Mouse (Mus musculus) neural tube, embryonic 15.5 days (tissue): ENCODE data around the gene Jam2. TPM values are rescaled to one million over a fixed set of nuclear protein-coding genes. Genes with fewer than 3 reads are reported as not detected.

ENCODE experiments used
- ATAC-seq: fragments of 200-750 bp; cut with Nextera tagmentation; 2 replicates; pipeline ENCODE4 v1.8.0; 2017; ENCODE audit warnings: mild to moderate bottlenecking, moderate TSS enrichment, moderate library complexity; ENCODE audit not compliant: low FRiP score
- H3K27ac ChIP-seq: fragments of 300-500 bp; sonication (generic); replicated peaks from 2 replicates; pipeline ENCODE4 v1.5.1; 2015; ENCODE audit warnings: mild to moderate bottlenecking, inconsistent platforms
- H3K27me3 ChIP-seq: fragments of 300-500 bp; sonication (generic); replicated peaks from 2 replicates; pipeline ENCODE4 v1.6.1; 2015; ENCODE audit warnings: inconsistent platforms
- H3K36me3 ChIP-seq: fragments of 300-500 bp; sonication (generic); 2 replicates; pipeline ENCODE4 v1.6.1; 2015; ENCODE audit warnings: inconsistent platforms
- H3K4me1 ChIP-seq: fragments of 300-500 bp; sonication (generic); 2 replicates; pipeline ENCODE4 v1.6.1; 2015; ENCODE audit warnings: inconsistent platforms
- H3K4me2 ChIP-seq: fragments of 300-500 bp; sonication (generic); 2 replicates; pipeline ENCODE4 v1.6.1; 2015; ENCODE audit warnings: inconsistent platforms, mild to moderate bottlenecking, moderate library complexity
- H3K4me3 ChIP-seq: fragments of 300-500 bp; sonication (generic); replicated peaks from 2 replicates; pipeline ENCODE4 v1.5.1; 2015; ENCODE audit warnings: mild to moderate bottlenecking, inconsistent platforms
- H3K9ac ChIP-seq: fragments of 300-500 bp; sonication (generic); replicated peaks from 2 replicates; pipeline ENCODE4 v1.6.1; 2015; ENCODE audit warnings: mild to moderate bottlenecking, inconsistent platforms
- H3K9me3 ChIP-seq: fragments of 300-500 bp; sonication (generic); replicated peaks from 2 replicates; pipeline ENCODE4 v1.6.1; 2016; ENCODE audit warnings: inconsistent platforms
- WGBS: fragments of 180-500 bp; shearing (Covaris S2); methylation state at CpG from one replicate; pipeline ENCODE4 v1.1.7; 2015; ENCODE audit warnings: mixed read lengths; 5-methylcytosine and 5-hydroxymethylcytosine counted together
- polyA plus RNA-seq: library from polyadenylated mRNA; unstranded; fragments of >200 nt; fragmentation: Nextera tagmentation; extraction: Ambion mirVana; gene quantifications from 2 replicates; pipeline ENCODE4 v1.2.1, GENCODE M21; 2015

Jam2 gene
- polyA plus RNA-seq, 1 experiment from 2014 or later, result 24.5 TPM

- H3K27ac ChIP-seq, result no peak overlapping the region
- WGBS, result 85% methylated on average over 2 of the region's 2 CpGs
- no peak overlapping the region for H3K4me3 ChIP-seq
- no peaks in the 10 kb centered on the region for H3K9me3 ChIP-seq
- H3K36me3 ChIP-seq, result no peaks in the 10 kb centered on the region
- no peak overlapping the region for H3K9ac ChIP-seq
- no peaks in the 10 kb centered on the region for H3K27me3 ChIP-seq
- no peak for ATAC-seq
- peaks cover 25% of the 10 kb centered on the region for H3K4me1 ChIP-seq
- H3K4me2 ChIP-seq, result no peak overlapping the region
Observed at GRCm38 (mm10) chr16:84771461-84771860, 2.5 kb upstream of the Jam2 start.

- Histone ChIP-seq H3K9ac (no peak overlapping the region), H3K36me3 (no peaks in the 10 kb centered on the region), H3K27ac (peak overlapping the region; percentile 88; the same call in 1 of the 2 replicates), H3K4me3 (peak overlapping the region; percentile 72), H3K9me3 (no peaks in the 10 kb centered on the region), H3K4me1 (peaks cover 28% of the 10 kb centered on the region), H3K27me3 (no peaks in the 10 kb centered on the region), H3K4me2 (peak overlapping the region; percentile 99)
- WGBS, result 9% methylated on average over 8 of the region's 8 CpGs
- peak; percentile 42; the same call in 1 of the 2 replicates for ATAC-seq
Observed at GRCm38 (mm10) chr16:84772496-84773267, 1.2 kb upstream of the Jam2 start.

- 0 out of 2 replicates have a peak, but pooled peaks have one; percentile 12 for ATAC-seq
- under 1% methylated on average over 15 of the region's 15 CpGs for WGBS
- Histone ChIP-seq H3K36me3 (no peaks in the 10 kb centered on the region), H3K4me1 (peaks cover 28% of the 10 kb centered on the region), H3K9me3 (no peaks in the 10 kb centered on the region), H3K4me3 (peak overlapping the region; percentile 72), H3K4me2 (peak overlapping the region; percentile 99), H3K27ac (peak overlapping the region; percentile 88), H3K27me3 (no peaks in the 10 kb centered on the region), H3K9ac (peak overlapping the region; percentile 70)
Observed at GRCm38 (mm10) chr16:84773268-84773861, 558 bp upstream of the Jam2 start.

- Histone ChIP-seq H3K4me3 (peak overlapping the region; percentile 72), H3K4me1 (peaks cover 28% of the 10 kb centered on the region)
- under 1% methylated on average over 23 of the region's 23 CpGs for WGBS
Observed at GRCm38 (mm10) chr16:84774761-84775231, 873 bp downstream of the Jam2 start.

GRCm38 (mm10) chr16:84775356-84775755 is 1.4 kb downstream of the Jam2 start:
- WGBS, result 16% methylated on average over 11 of the region's 11 CpGs
- Histone ChIP-seq H3K4me3 (peak overlapping the region; percentile 72), H3K4me2 (peak overlapping the region; percentile 99), H3K9me3 (no peaks in the 10 kb centered on the region), H3K27me3 (no peaks in the 10 kb centered on the region), H3K9ac (peak overlapping the region; percentile 70; the same call in 1 of the 2 replicates), H3K36me3 (no peaks in the 10 kb centered on the region), H3K4me1 (peaks cover 28% of the 10 kb centered on the region), H3K27ac (peak overlapping the region; percentile 88)
- ATAC-seq, result no peak

More at GRCm38 (mm10) chr16:84774761-84775231, 873 bp downstream of the Jam2 start:
- Histone ChIP-seq H3K9me3 (no peaks in the 10 kb centered on the region), H3K4me2 (peak overlapping the region; percentile 99), H3K9ac (peak overlapping the region; percentile 70), H3K36me3 (no peaks in the 10 kb centered on the region), H3K27ac (peak overlapping the region; percentile 88), H3K27me3 (no peaks in the 10 kb centered on the region)
- peak; percentile 54 for ATAC-seq

- Histone ChIP-seq H3K4me1 (peaks cover 28% of the 10 kb centered on the region), H3K4me3 (peak overlapping the region; percentile 72; the same call in 1 of the 2 replicates), H3K9me3 (no peaks in the 10 kb centered on the region), H3K9ac (no peak overlapping the region), H3K27me3 (no peaks in the 10 kb centered on the region), H3K4me2 (peak overlapping the region; percentile 99), H3K27ac (no peak overlapping the region), H3K36me3 (no peaks in the 10 kb centered on the region)
- WGBS, result 24% methylated on average over 7 of the region's 7 CpGs
- ATAC-seq, result no peak
Observed at GRCm38 (mm10) chr16:84776089-84776784, 2.3 kb downstream of the Jam2 start.

GRCm38 (mm10) chr16:84778431-84778830 is 4.5 kb downstream of the Jam2 start:
- 89% methylated on average over 6 of the region's 6 CpGs for WGBS
- H3K36me3 ChIP-seq, result no peaks in the 10 kb centered on the region

GRCm38 (mm10) chr16:84778861-84779630 is 5.1 kb downstream of the Jam2 start:
- H3K4me2 ChIP-seq, result no peak overlapping the region
- H3K4me1 ChIP-seq, result peaks cover 17% of the 10 kb centered on the region
- H3K27ac ChIP-seq, result no peak overlapping the region
- no peak overlapping the region for H3K9ac ChIP-seq
- no peaks in the 10 kb centered on the region for H3K36me3 ChIP-seq
- H3K9me3 ChIP-seq, result no peaks in the 10 kb centered on the region
- 85% methylated on average over 6 of the region's 6 CpGs for WGBS
- H3K27me3 ChIP-seq, result no peaks in the 10 kb centered on the region
- H3K4me3 ChIP-seq, result no peak overlapping the region
- no peak for ATAC-seq

More at GRCm38 (mm10) chr16:84778431-84778830, 4.5 kb downstream of the Jam2 start:
- Histone ChIP-seq H3K4me2 (no peak overlapping the region), H3K27ac (no peak overlapping the region), H3K9me3 (no peaks in the 10 kb centered on the region), H3K9ac (no peak overlapping the region), H3K4me3 (no peak overlapping the region), H3K4me1 (peaks cover 19% of the 10 kb centered on the region), H3K27me3 (no peaks in the 10 kb centered on the region)
- no peak for ATAC-seq

- 89% methylated on average over 5 of the region's 5 CpGs for WGBS
- H3K9ac ChIP-seq, result no peak overlapping the region
- no peaks in the 10 kb centered on the region for H3K9me3 ChIP-seq
- H3K27ac ChIP-seq, result no peak overlapping the region
- H3K4me2 ChIP-seq, result no peak overlapping the region
- no peak overlapping the region for H3K4me3 ChIP-seq
- H3K27me3 ChIP-seq, result no peaks in the 10 kb centered on the region
- peaks cover 11% of the 10 kb centered on the region for H3K4me1 ChIP-seq
- no peaks in the 10 kb centered on the region for H3K36me3 ChIP-seq
- ATAC-seq, result no peak
Observed at GRCm38 (mm10) chr16:84779718-84780117, 5.8 kb downstream of the Jam2 start.

- WGBS, result 60% methylated on average over 2 of the region's 2 CpGs
- H3K36me3 ChIP-seq, result no peaks in the 10 kb centered on the region
- no peaks in the 10 kb centered on the region for H3K27me3 ChIP-seq
- H3K9ac ChIP-seq, result no peak overlapping the region
- no peak for ATAC-seq
- H3K4me3 ChIP-seq, result no peak overlapping the region
- no peaks in the 10 kb centered on the region for H3K9me3 ChIP-seq
- H3K27ac ChIP-seq, result no peak overlapping the region
- H3K4me2 ChIP-seq, result no peak overlapping the region
- H3K4me1 ChIP-seq, result no peaks in the 10 kb centered on the region
Observed at GRCm38 (mm10) chr16:84783279-84783678, 9.4 kb downstream of the Jam2 start.

- no peaks in the 10 kb centered on the region for H3K27me3 ChIP-seq
- no peak overlapping the region for H3K27ac ChIP-seq
- H3K4me1 ChIP-seq, result no peaks in the 10 kb centered on the region
- no peak overlapping the region for H3K4me3 ChIP-seq
- no peaks in the 10 kb centered on the region for H3K36me3 ChIP-seq
- 37% methylated on average over 7 of the region's 7 CpGs for WGBS
- H3K9me3 ChIP-seq, result no peaks in the 10 kb centered on the region
- no peak overlapping the region for H3K9ac ChIP-seq
- no peak overlapping the region for H3K4me2 ChIP-seq
- no peak for ATAC-seq
Observed at GRCm38 (mm10) chr16:84784966-84785365, 11.0 kb downstream of the Jam2 start.
